Mouse (Mus musculus) heart, adult 2 months (tissue): ENCODE results near the gene Cbx3.

Source experiments
- CTCF ChIP-seq: fragments of 200-600 bp; IDR thresholded peaks from 2 replicates; pipeline ENCODE4 v1.8.1; 2022; ENCODE audit warnings: antibody characterized with exemption, mild to moderate bottlenecking, moderate library complexity
- EP300 ChIP-seq: fragments of 200-500 bp; IDR thresholded peaks from 2 replicates; pipeline ENCODE4 v1.6.1; 2011; ENCODE audit warnings: low read depth, low read length, control low read depth; ENCODE audit not compliant: insufficient read depth
- POLR2A ChIP-seq: fragments of 200-500 bp; IDR thresholded peaks from 2 replicates; pipeline ENCODE4 v1.6.1; 2011; ENCODE audit warnings: mild to moderate bottlenecking, low read depth, low read length, control low read depth; ENCODE audit not compliant: insufficient read depth

GRCm38 (mm10) chr6:51470311-51471178, at the start of gene Cbx3:
- TF ChIP-seq CTCF (no peak), EP300 (no peak), POLR2A (peak; percentile 21; the same call in 1 of the 2 replicates)
